In the genomic region with DNA sequence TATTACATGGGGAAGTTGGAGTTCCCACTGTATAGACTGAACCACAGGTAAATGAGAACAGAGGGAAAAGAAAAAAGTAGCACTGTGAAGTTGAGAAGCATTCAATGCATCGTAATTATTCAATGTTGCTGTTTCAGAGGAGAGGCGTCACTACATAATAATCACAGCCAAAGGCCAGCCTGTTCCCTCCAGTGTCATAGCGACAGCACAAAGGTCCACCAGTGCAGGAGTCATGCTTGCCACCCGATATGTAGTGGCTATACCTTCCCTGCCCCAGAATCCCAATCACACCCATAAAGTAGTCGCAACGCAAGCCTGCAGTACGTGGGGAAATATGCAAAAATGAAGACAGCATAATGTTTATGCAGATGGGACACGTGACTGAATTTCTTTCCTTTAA, we compare ENCODE assay signal across 9 mouse cellular contexts.
DNase-seq lines count a peak whose midpoint lies in the region; ATAC-seq and TF ChIP-seq lines count a peak whose summit lies in the region.
"Had no signal": no experiment of that assay in that cellular context is flagged by ENCODE, and none has a peak within 500 bp of the region (broad histone marks: within the 10 kb centered on the region; RNA-seq: fewer than 3 reads in every experiment).

No protein-coding gene starts in this region.

- 0 out of 2 replicates have a peak, but pooled peaks cover 8% of the 10 kb centered on the region for H3K36me3 ChIP-seq in lung, embryonic 14.5 days (ENCODE audit: insufficient read depth)
- H3K36me3 ChIP-seq in limb, embryonic 10.5 days, result peaks cover 34% of the 10 kb centered on the region
- peaks cover 3% of the 10 kb centered on the region; the same call in 1 of the 2 replicates for H3K36me3 ChIP-seq in neural tube, embryonic 15.5 days

- H3K27ac ChIP-seq in cerebellum, adult 2 months (ENCODE audit: insufficient read depth, low read length), result peak overlapping the region; percentile 33
- H3K27ac ChIP-seq in lung, embryonic 14.5 days (ENCODE audit: low read depth), result peak overlapping the region; percentile 68; the same call in 1 of the 2 replicates
- 0 out of 2 replicates have a peak overlapping the region, but pooled peaks have one; percentile 57 for H3K27ac ChIP-seq in limb, embryonic 10.5 days
- H3K27ac ChIP-seq in neural tube, embryonic 15.5 days (replicated peaks), result peak overlapping the region; percentile 73

- no peak overlapping the region for H3K4me3 ChIP-seq in cerebellum, adult 2 months (replicated peaks; ENCODE audit: insufficient read depth, low read depth, low read length)
- no peak overlapping the region for H3K4me3 ChIP-seq in lung, embryonic 14.5 days (ENCODE audit: low read depth, low read length)
- H3K4me3 ChIP-seq in limb, embryonic 10.5 days, result no peak overlapping the region
- H3K4me3 ChIP-seq in neural tube, embryonic 15.5 days (replicated peaks), result no peak overlapping the region

- TF ChIP-seq CTCF in cerebellum, adult 2 months (IDR thresholded peaks at IDR 0.05; ENCODE audit: borderline replicate concordance, insufficient read depth, low read depth, low read length), result no peak
- no peak for TF ChIP-seq CTCF in lung, embryonic 14.5 days (IDR thresholded peaks at IDR 0.05; ENCODE audit: low read depth)

- no peak overlapping the region for H3K9ac ChIP-seq in lung, embryonic 14.5 days
- H3K9ac ChIP-seq in neural tube, embryonic 15.5 days (replicated peaks), result no peak overlapping the region

- H3K9me3 ChIP-seq in lung, embryonic 14.5 days (ENCODE audit: low read depth, low read length), result no peaks in the 10 kb centered on the region
- H3K9me3 ChIP-seq in limb, embryonic 10.5 days (replicated peaks), result no peaks in the 10 kb centered on the region
- no peaks in the 10 kb centered on the region for H3K9me3 ChIP-seq in neural tube, embryonic 15.5 days (replicated peaks)

- no peak for TF ChIP-seq POLR2A in cerebellum, adult 2 months (IDR thresholded peaks at IDR 0.05; ENCODE audit: borderline replicate concordance, insufficient read depth, low read length)

- ATAC-seq in lung, embryonic 14.5 days (ENCODE audit: insufficient read depth), result no peak
- ATAC-seq in neural tube, embryonic 15.5 days (ENCODE audit: low FRiP score), result 0 out of 2 replicates have a peak, but pooled peaks have one; percentile 28

- H3K4me2 ChIP-seq in lung, embryonic 14.5 days, result no peak overlapping the region
- no peak overlapping the region for H3K4me2 ChIP-seq in neural tube, embryonic 15.5 days

- DNase-seq in cerebellum, adult 2 months, result no peak
- no peak for DNase-seq in cerebellum, adult 11 months
- DNase-seq in lung, embryonic 14.5 days, result no peak
- DNase-seq in lung, postnatal 10 days, result no peak
- DNase-seq in limb, embryonic 10.5 days (ENCODE audit: low spot score), result no peak
- no peak for DNase-seq in yolk sac, embryonic 10.5 days (ENCODE audit: low spot score)
- DNase-seq in frontal cortex, adult 2 months (ENCODE audit: extremely low spot score in 1 of 2, low spot score in 1 of 2), result no peak
- DNase-seq: right cerebral cortex, postnatal 25 days had no signal

- no peaks in the 10 kb centered on the region for H3K27me3 ChIP-seq in cerebellum, adult 2 months (ENCODE audit: control insufficient read depth, insufficient read depth, low read length)
- H3K27me3 ChIP-seq in lung, embryonic 14.5 days (ENCODE audit: insufficient read depth, low read length), result no peaks in the 10 kb centered on the region
- no peaks in the 10 kb centered on the region for H3K27me3 ChIP-seq in limb, embryonic 10.5 days (ENCODE audit: low read depth, poor library complexity, severe bottlenecking)
- no peaks in the 10 kb centered on the region for H3K27me3 ChIP-seq in neural tube, embryonic 15.5 days (replicated peaks)

- peaks cover 24% of the 10 kb centered on the region for H3K4me1 ChIP-seq in cerebellum, adult 2 months (ENCODE audit: control insufficient read depth, insufficient read depth, low read length)
- peaks cover 8% of the 10 kb centered on the region; the same call in 1 of the 2 replicates for H3K4me1 ChIP-seq in lung, embryonic 14.5 days (ENCODE audit: insufficient read depth)
- H3K4me1 ChIP-seq in limb, embryonic 10.5 days, result peaks cover 21% of the 10 kb centered on the region
- peaks cover 14% of the 10 kb centered on the region; the same call in 1 of the 2 replicates for H3K4me1 ChIP-seq in neural tube, embryonic 15.5 days

- 62% methylated on average over 8 of the region's 8 CpGs for WGBS in cerebellum, adult 2 months
- 80% methylated on average over 8 of the region's 8 CpGs for WGBS in lung, embryonic 14.5 days
- 83% methylated on average over 8 of the region's 8 CpGs for WGBS in limb, embryonic 10.5 days
- 44% methylated on average over 8 of the region's 8 CpGs for WGBS in neural tube, embryonic 15.5 days
